Mouse (Mus musculus) myocyte (in vitro differentiated cells): ENCODE measurements around the gene Acadsb. TPM values are rescaled to one million over a fixed set of nuclear protein-coding genes. Genes with fewer than 3 reads are reported as not detected.

Source experiments
- H3K27me3 ChIP-seq: one replicate; pipeline ENCODE4 v1.6.1; 2011; ENCODE audit not compliant: control insufficient read depth, insufficient read depth, insufficient read length
- H3K36me3 ChIP-seq: one replicate; pipeline ENCODE4 v1.6.1; 2011; ENCODE audit not compliant: control insufficient read depth, insufficient read depth
- H3K4me2 ChIP-seq: one replicate; pipeline ENCODE4 v1.6.1; 2011; ENCODE audit warnings: low read depth, control low read depth
- H3K4me3 ChIP-seq: one replicate; pipeline ENCODE4 v1.5.1; 2011; ENCODE audit warnings: mild to moderate bottlenecking, control low read depth, moderate library complexity
- H3K79me2 ChIP-seq: one replicate; pipeline ENCODE4 v1.6.1; 2011; ENCODE audit not compliant: control insufficient read depth, insufficient read depth
- H3ac ChIP-seq: one replicate; pipeline ENCODE4 v1.6.1; 2011; ENCODE audit not compliant: control insufficient read depth, insufficient read length
- CEBPB ChIP-seq: IDR thresholded peaks from 2 replicates; pipeline ENCODE4 v1.6.1; 2011; ENCODE audit warnings: mild to moderate bottlenecking, moderate library complexity; ENCODE audit not compliant: poor library complexity, insufficient read depth, severe bottlenecking
- E2F4 ChIP-seq: IDR thresholded peaks from one replicate; pipeline ENCODE4 v1.6.1; 2011; ENCODE audit warnings: mild to moderate bottlenecking, control low read depth, moderate library complexity; ENCODE audit not compliant: insufficient read depth
- MAX ChIP-seq: IDR thresholded peaks from one replicate; pipeline ENCODE4 v1.6.1; 2011; ENCODE audit warnings: low read depth, mild to moderate bottlenecking, control low read depth
- MYOD1 ChIP-seq, 3 experiments: IDR thresholded peaks; one replicate each; pipeline ENCODE4 v1.6.1; 2011; ENCODE audit warnings: control low read depth in 2 of 3, low read depth in 2 of 3, mild to moderate bottlenecking in 2 of 3, moderate library complexity in 1 of 3; ENCODE audit not compliant: insufficient read length in 2 of 3, control insufficient read depth in 1 of 3
- MYOG ChIP-seq, 3 experiments: IDR thresholded peaks; one replicate each; pipeline ENCODE4 v1.6.1; 2011; ENCODE audit warnings: control low read depth in 2 of 3, low read depth in 2 of 3, mild to moderate bottlenecking in 2 of 3; ENCODE audit not compliant: insufficient read length in 2 of 3, control insufficient read depth in 1 of 3, insufficient read depth in 1 of 3
- POLR2A ChIP-seq: IDR thresholded peaks from one replicate; pipeline ENCODE4 v1.6.1; 2011; ENCODE audit warnings: low read depth, mild to moderate bottlenecking, control low read depth, moderate library complexity; ENCODE audit not compliant: insufficient read length
- POLR2AphosphoS2 ChIP-seq: IDR thresholded peaks from one replicate; pipeline ENCODE4 v1.6.1; 2011; ENCODE audit warnings: low read depth, control low read depth; ENCODE audit not compliant: insufficient read length
- REST ChIP-seq: IDR thresholded peaks from one replicate; pipeline ENCODE4 v1.6.1; 2011; ENCODE audit warnings: mild to moderate bottlenecking, control low read depth, moderate library complexity; ENCODE audit not compliant: insufficient read depth, insufficient read length
- SRF ChIP-seq: IDR thresholded peaks from one replicate; pipeline ENCODE4 v1.6.1; 2011; ENCODE audit warnings: low read depth; ENCODE audit not compliant: control insufficient read depth, insufficient read length
- TCF12 ChIP-seq: IDR thresholded peaks from one replicate; pipeline ENCODE4 v1.6.1; 2011; ENCODE audit warnings: mild to moderate bottlenecking, control low read depth; ENCODE audit not compliant: poor library complexity, insufficient read depth, severe bottlenecking
- TCF3 ChIP-seq: IDR thresholded peaks from one replicate; pipeline ENCODE4 v1.6.1; 2011; ENCODE audit warnings: low read depth, control low read depth; ENCODE audit not compliant: insufficient read length
- USF1 ChIP-seq: IDR thresholded peaks from one replicate; pipeline ENCODE4 v1.6.1; 2011; ENCODE audit warnings: low read depth, mild to moderate bottlenecking, control low read depth, moderate library complexity
- polyA plus RNA-seq: library from polyadenylated mRNA; unstranded; fragments of >200 nt; fragmentation: generic; extraction: Trizol; gene quantifications from one replicate; pipeline ENCODE4 v1.2.1, GENCODE M21; 2012; ENCODE audit warnings: missing spikeins

The Acadsb gene
- polyA plus RNA-seq, 1 experiment, result 14.7 TPM

GRCm38 (mm10) chr7:131471551-131471950 is 61.1 kb downstream of the Acadsb start:
- H3K4me3 ChIP-seq, result no peak overlapping the region
- no peak for TF ChIP-seq TCF12
- TF ChIP-seq MYOG (IDR thresholded peaks at IDR 0.05; ENCODE audit: control insufficient read depth in 1 of 3, insufficient read depth in 1 of 3, insufficient read length in 2 of 3, low read depth in 2 of 3), result no peak
- TF ChIP-seq TCF3, result no peak
- TF ChIP-seq SRF, result no peak
- no peak for TF ChIP-seq MAX
- TF ChIP-seq POLR2A, result no peak
- no peaks in the 10 kb centered on the region for H3K79me2 ChIP-seq
- peaks cover 18% of the 10 kb centered on the region for H3K27me3 ChIP-seq
- H3K36me3 ChIP-seq, result no peaks in the 10 kb centered on the region
- no peak overlapping the region for H3ac ChIP-seq
- no peak overlapping the region for H3K4me2 ChIP-seq

GRCm38 (mm10) chr7:131477140-131477539 is 66.7 kb downstream of the Acadsb start:
- TF ChIP-seq POLR2AphosphoS2 (no peak), REST (no peak), MAX (no peak), SRF (no peak), TCF3 (no peak), E2F4 (no peak), TCF12 (no peak), MYOD1 (IDR thresholded peaks at IDR 0.05; ENCODE audit: control insufficient read depth in 1 of 3, insufficient read length in 2 of 3, low read depth in 2 of 3) (no peak), CEBPB (no peak), USF1 (no peak), POLR2A (no peak), MYOG (IDR thresholded peaks at IDR 0.05; ENCODE audit: control insufficient read depth in 1 of 3, insufficient read depth in 1 of 3, insufficient read length in 2 of 3, low read depth in 2 of 3) (no peak)
- no peak overlapping the region for H3K4me2 ChIP-seq

GRCm38 (mm10) chr7:131478403-131478802 is 68.0 kb downstream of the Acadsb start:
- Histone ChIP-seq H3K4me3 (no peak overlapping the region), H3K36me3 (no peaks in the 10 kb centered on the region), H3ac (no peak overlapping the region), H3K4me2 (no peak overlapping the region), H3K27me3 (peaks cover 39% of the 10 kb centered on the region), H3K79me2 (no peaks in the 10 kb centered on the region)
- TF ChIP-seq MYOG (IDR thresholded peaks at IDR 0.05; ENCODE audit: control insufficient read depth in 1 of 3, insufficient read depth in 1 of 3, insufficient read length in 2 of 3, low read depth in 2 of 3) (no peak), E2F4 (no peak), TCF3 (no peak), POLR2A (no peak), MAX (no peak), USF1 (no peak), MYOD1 (IDR thresholded peaks at IDR 0.05; ENCODE audit: control insufficient read depth in 1 of 3, insufficient read length in 2 of 3, low read depth in 2 of 3) (no peak), CEBPB (no peak), POLR2AphosphoS2 (no peak), TCF12 (no peak), REST (no peak), SRF (no peak)

More at GRCm38 (mm10) chr7:131477140-131477539, 66.7 kb downstream of the Acadsb start:
- H3ac ChIP-seq, result no peak overlapping the region
- no peak overlapping the region for H3K4me3 ChIP-seq
- H3K36me3 ChIP-seq, result no peaks in the 10 kb centered on the region
- H3K79me2 ChIP-seq, result no peaks in the 10 kb centered on the region
- H3K27me3 ChIP-seq, result peaks cover 35% of the 10 kb centered on the region

Other genes with a start within 250 kb of the Acadsb start
- 0.04 TPM for gene 5430419D17Rik, start 236.2 kb upstream of the Acadsb start, polyA plus RNA-seq
- not detected for gene Cuzd1, start 88.3 kb upstream of the Acadsb start, polyA plus RNA-seq
- gene Fam24b, start 81.1 kb upstream of the Acadsb start, polyA plus RNA-seq, result not detected
- gene Fam24a, start 76.7 kb upstream of the Acadsb start, polyA plus RNA-seq, result not detected
- gene 2310057M21Rik, start 47.8 kb upstream of the Acadsb start, polyA plus RNA-seq, result 9.7 TPM
- gene Pstk, start 39.5 kb upstream of the Acadsb start, polyA plus RNA-seq, result 19.6 TPM
- 4.3 TPM for gene Ikzf5, start 80 bp upstream of the Acadsb start, polyA plus RNA-seq
- 0.36 TPM for gene Hmx3, start 132.3 kb downstream of the Acadsb start, polyA plus RNA-seq
- 0.76 TPM for gene Hmx2, start 138.2 kb downstream of the Acadsb start, polyA plus RNA-seq
- gene Bub3, start 149.6 kb downstream of the Acadsb start, polyA plus RNA-seq, result 99.7 TPM